Mouse (Mus musculus) spleen, adult 2 months (tissue): ENCODE data around the gene Scfd2.

Experiments used
- CTCF ChIP-seq: fragments of 200-500 bp; IDR thresholded peaks from 2 replicates; pipeline ENCODE4 v1.5.1; 2011; ENCODE audit warnings: mild to moderate bottlenecking, inconsistent platforms; ENCODE audit not compliant: insufficient read depth, insufficient read length, insufficient replicate concordance; ENCODE audit errors: extremely low read depth
- POLR2A ChIP-seq: fragments of 200-500 bp; IDR thresholded peaks from 2 replicates; pipeline ENCODE4 v1.6.1; 2011; ENCODE audit warnings: low read depth, low read length, inconsistent platforms

GRCm38 (mm10) chr5:74211346-74211745 is 320.2 kb downstream of the Scfd2 start:
- TF ChIP-seq CTCF, result no peak
- no peak for TF ChIP-seq POLR2A
